Mouse (Mus musculus): ENCODE results near the gene Trpt1.

Trpt1 gene

GRCm38 (mm10) chr19:6996006-6996405, at the start of gene Trpt1, which contains the start of gene Nudt22:
Gene Trpt1 (plus strand): TSS chr19:6996131.
Gene Nudt22 (minus strand): TSS chr19:6996117.
- in situ Hi-C loops (cut with MboI, MseI): no loop called here

- in situ Hi-C loops (cut with MboI, MseI): no loop called here
Observed at GRCm38 (mm10) chr19:6947742-6948141, 48.2 kb upstream of the Trpt1 start.

- in situ Hi-C loops (cut with MboI, MseI): no loop called here
Observed at GRCm38 (mm10) chr19:6948186-6948585, 47.7 kb upstream of the Trpt1 start.

DNA sequence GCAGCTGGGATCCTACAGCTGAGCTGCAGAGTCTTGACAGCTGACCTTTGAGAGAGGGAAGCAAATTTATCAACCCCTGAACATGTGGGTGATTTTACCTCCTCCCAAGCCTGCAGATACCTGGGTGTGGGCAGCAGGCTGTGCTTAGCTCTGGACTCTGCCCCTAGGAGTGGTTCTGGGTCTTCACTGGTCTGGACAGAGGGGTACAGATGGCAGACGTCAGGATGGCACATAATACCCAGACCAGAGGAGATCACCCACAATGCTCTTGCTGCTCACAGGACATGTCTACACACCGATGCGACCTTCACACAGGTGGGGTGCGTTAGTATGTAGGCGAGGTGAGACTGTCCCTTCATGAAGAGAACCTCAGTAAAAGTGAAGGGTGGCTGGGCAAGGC, 46.4 kb upstream of the Trpt1 start:
- in situ Hi-C loops (cut with MboI, MseI): no loop called here

DNA sequence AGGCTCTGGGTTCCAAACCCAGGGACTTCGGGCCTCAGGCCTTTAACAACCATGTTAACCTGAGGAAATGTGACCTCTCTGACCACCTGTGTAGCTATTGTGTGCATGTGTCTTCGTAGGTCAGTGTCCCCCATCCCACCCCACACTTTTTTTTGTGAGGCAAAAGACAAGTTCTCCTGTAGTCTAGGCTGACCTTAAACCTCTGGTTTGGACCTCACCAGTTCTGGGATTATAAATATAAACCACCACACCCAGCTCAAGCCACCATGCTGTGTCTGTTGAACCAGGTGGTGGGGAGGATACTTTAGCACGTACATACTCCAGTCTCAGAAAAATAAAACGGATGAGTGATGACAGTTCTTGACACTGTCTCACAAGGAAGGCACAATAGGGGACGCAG, 46.0 kb upstream of the Trpt1 start:
- in situ Hi-C loops (cut with MboI, MseI): no loop called here

- in situ Hi-C loops (cut with MboI, MseI): no loop called here
Observed at GRCm38 (mm10) chr19:6950613-6951153, 45.2 kb upstream of the Trpt1 start.

DNA sequence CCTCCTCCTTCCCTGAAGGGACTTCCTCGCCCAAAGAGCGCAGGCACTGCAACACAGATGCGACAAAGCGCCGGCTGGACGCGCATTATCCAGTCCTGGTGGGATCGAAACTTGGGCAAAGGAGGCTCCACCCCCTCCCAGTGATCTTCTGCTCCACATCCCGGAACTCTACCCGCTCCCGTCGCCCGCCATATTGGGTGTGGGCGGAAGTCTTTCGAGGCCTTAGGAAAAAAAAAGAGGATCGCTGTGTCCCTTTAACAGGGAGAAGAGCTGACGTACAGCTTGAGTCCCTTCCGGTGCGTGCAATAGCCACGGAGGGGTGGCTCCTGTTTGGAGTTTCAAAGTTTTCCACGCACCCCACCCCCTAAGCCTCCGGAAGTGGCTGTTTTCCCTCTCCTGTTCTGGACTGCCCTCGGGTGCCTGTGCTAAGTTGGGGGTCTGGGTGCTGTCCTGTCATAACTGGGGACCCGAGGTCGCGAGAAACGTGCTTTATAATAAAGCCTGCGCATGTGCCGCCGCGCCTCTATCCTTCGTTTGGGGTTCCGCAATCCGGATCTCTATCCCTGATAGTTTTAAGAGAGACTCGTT, 44.5 kb upstream of the Trpt1 start:
- in situ Hi-C loops (cut with MboI, MseI): no loop called here

- in situ Hi-C loops (cut with MboI, MseI): no loop called here
Observed at GRCm38 (mm10) chr19:6951994-6952711, 43.8 kb upstream of the Trpt1 start.

GRCm38 (mm10) chr19:6952712-6953037, 43.3 kb upstream of the Trpt1 start:
- in situ Hi-C loops (cut with MboI, MseI): no loop called here

GRCm38 (mm10) chr19:6954046-6954445, 41.9 kb upstream of the Trpt1 start:
- in situ Hi-C loops (cut with MboI, MseI): no loop called here

GRCm38 (mm10) chr19:6955424-6955823, 40.5 kb upstream of the Trpt1 start:
- in situ Hi-C loops (cut with MboI, MseI): no loop called here

DNA sequence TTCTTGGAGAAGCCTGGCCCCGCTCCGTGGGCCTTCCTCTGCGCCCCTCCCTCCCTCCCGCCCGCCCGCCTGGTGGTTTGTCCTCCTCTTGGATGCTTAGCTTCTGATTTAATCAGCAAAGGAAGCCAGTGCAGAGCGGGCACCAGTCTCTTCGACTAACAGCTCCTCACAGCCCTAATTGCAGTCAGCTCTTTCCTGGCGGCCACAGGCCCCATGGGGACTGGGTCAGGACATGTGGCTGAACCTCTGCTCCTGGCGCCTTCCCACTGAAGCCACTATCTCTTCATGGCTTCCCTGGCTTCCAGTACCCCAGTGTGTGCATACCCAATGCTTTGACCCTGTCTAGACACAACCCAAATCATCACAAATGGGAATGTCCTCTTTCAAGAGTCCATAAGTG, 39.5 kb upstream of the Trpt1 start:
- in situ Hi-C loops (cut with MboI, MseI): no loop called here

GRCm38 (mm10) chr19:6968491-6969271, 27.2 kb upstream of the Trpt1 start:
- in situ Hi-C loops (cut with MboI, MseI): no loop called here

GRCm38 (mm10) chr19:6969291-6969664, 26.7 kb upstream of the Trpt1 start:
- in situ Hi-C loops (cut with MboI, MseI): no loop called here

- in situ Hi-C loops (cut with MboI, MseI): no loop called here
Observed at GRCm38 (mm10) chr19:6969665-6970381, 26.1 kb upstream of the Trpt1 start.

DNA sequence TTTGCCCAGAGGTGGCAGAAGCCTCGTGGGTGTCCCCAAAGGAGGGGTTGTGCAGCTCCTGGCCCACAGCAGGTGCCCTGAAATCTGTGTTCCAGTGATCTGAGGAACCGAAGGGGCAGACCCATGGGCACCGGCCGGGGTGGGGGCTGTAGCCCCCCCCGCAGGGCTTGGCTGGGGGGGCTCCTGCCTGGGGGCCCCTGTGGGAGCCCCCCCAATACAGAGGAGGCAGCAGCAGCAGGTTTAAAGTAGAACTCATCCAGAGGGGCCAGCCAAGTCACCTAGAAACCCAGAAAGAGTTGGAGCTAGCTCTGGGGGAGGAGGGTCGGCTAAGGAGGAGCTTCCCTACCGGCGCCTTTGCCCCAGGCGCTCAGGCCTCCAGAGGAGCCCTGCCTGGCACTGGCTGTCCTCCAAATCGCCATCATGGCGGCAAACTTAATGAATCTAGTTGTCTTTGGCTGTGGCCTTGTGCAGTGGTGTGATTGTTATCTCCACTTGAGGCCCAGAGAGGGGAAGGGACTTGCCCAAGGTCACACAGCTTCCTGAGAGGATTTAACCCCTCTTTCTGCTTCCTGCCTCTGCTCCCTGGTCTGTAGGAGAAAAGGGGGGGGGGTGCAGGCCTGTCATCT, 25.4 kb upstream of the Trpt1 start:
- in situ Hi-C loops (cut with MboI, MseI): no loop called here

DNA sequence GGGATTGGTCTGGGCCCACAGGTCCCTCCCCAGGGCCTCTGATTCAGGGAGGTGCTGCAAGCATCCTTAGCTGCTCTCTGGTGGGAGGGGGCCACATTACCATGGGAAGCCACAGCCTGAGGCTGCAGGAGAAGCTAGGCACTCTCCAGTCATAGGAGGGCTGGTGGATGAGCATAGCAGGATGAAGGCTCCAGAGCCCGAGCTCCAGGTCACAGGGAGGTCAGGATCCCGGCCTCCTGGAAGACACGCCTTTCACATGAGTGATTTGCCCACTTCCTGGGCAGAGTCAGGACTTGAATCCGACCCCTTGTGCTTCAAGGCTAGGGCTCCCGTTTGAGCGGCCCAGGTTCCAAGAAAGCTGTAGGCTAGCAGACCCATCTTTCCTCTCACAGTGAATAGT, 24.3 kb upstream of the Trpt1 start:
- in situ Hi-C loops (cut with MboI, MseI): no loop called here

GRCm38 (mm10) chr19:6972247-6972917, 23.5 kb upstream of the Trpt1 start:
- in situ Hi-C loops (cut with MboI, MseI): no loop called here

- in situ Hi-C loops (cut with MboI, MseI): no loop called here
Observed at GRCm38 (mm10) chr19:6973581-6974190, 22.2 kb upstream of the Trpt1 start.
